Mouse (Mus musculus) spleen, adult 2 months (tissue): ENCODE data around the gene Scrn1. TPM values are rescaled to one million over a fixed set of nuclear protein-coding genes. Genes with fewer than 3 reads are reported as not detected.

Source experiments
- DNase-seq, 2 experiments: peaks; one replicate each; pipeline versions ENCODE4 v3.0.0 to v3.0.0-alpha.2; 2012 to 2021; ENCODE audit warnings: low spot score in 2 of 2, low read depth in 1 of 2
- H3K27ac ChIP-seq: fragments of 200-500 bp; 2 replicates; pipeline ENCODE4 v1.5.1; 2012; ENCODE audit warnings: low read length, inconsistent platforms; ENCODE audit not compliant: insufficient read depth
- H3K27me3 ChIP-seq: fragments of 200-500 bp; 2 replicates; pipeline ENCODE4 v1.6.1; 2012; ENCODE audit warnings: mild to moderate bottlenecking, moderate library complexity, low read length, inconsistent platforms; ENCODE audit not compliant: control insufficient read depth, insufficient read depth
- H3K36me3 ChIP-seq: fragments of 200-500 bp; 2 replicates; pipeline ENCODE4 v1.6.1; 2012; ENCODE audit warnings: mild to moderate bottlenecking, low read length, inconsistent platforms; ENCODE audit not compliant: control insufficient read depth, insufficient read depth
- H3K4me1 ChIP-seq: fragments of 200-500 bp; 2 replicates; pipeline ENCODE4 v1.6.1; 2011; ENCODE audit warnings: inconsistent platforms; ENCODE audit not compliant: control insufficient read depth, insufficient read depth, insufficient read length
- H3K4me3 ChIP-seq: fragments of 200-500 bp; 2 replicates; pipeline ENCODE4 v1.5.1; 2011; ENCODE audit warnings: mild to moderate bottlenecking, inconsistent platforms; ENCODE audit not compliant: insufficient read depth, insufficient read length; ENCODE audit errors: extremely low read depth
- CTCF ChIP-seq: fragments of 200-500 bp; IDR thresholded peaks from 2 replicates; pipeline ENCODE4 v1.5.1; 2011; ENCODE audit warnings: mild to moderate bottlenecking, inconsistent platforms; ENCODE audit not compliant: insufficient read depth, insufficient read length, insufficient replicate concordance; ENCODE audit errors: extremely low read depth
- POLR2A ChIP-seq: fragments of 200-500 bp; IDR thresholded peaks from 2 replicates; pipeline ENCODE4 v1.6.1; 2011; ENCODE audit warnings: low read depth, low read length, inconsistent platforms
- WGBS: fragments of 180-500 bp; shearing (Covaris S2); methylation state at CpG from one replicate; pipeline ENCODE4 v1.1.7; 2018; 5-methylcytosine and 5-hydroxymethylcytosine counted together
- polyA plus RNA-seq: library from polyadenylated mRNA; depleted of rRNA; stranded (reverse); fragments of >200 nt; gene quantifications from 2 replicates; pipeline ENCODE4 v1.2.3, GENCODE M21; 2012

Scrn1 gene
- polyA plus RNA-seq, 1 experiment, result 0.54 TPM

DNA sequence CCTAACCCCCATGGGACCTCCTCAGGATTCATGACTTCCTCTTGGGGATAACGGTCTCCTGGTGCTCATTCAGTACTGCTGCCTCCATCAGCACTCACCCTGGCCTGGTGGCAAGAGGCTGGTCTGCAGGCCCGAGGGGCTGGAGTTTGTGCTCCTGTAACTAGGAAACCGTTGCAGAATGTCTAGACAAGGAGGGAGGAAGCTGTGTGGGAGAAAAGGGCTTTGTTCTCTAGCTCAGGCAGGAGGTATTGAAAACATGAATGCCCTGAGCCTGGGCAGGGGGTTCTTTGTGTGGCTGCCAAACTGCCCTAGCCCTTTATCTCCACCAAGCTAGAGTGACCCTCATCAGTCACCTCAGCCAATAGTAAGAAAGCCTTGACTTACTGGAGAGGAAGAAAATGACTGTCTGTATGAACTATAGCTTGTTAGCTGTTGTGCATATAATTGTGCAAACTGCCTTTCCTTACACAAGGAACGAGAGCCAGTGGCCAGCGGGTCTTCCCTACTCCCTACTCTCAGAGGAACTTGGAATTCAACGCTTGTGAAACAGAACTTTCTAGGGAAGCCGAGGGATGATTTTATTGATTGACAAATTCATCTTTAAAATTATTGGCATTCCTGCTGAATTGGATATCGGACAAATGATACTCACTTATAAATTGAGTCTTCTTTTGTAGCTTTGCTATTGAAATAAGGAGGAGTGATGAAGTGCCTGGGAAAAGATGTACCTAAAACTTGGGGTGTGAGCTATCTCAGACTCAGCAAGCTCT lies 11.8 kb downstream of the Scrn1 start:
- no peak for TF ChIP-seq CTCF
- TF ChIP-seq POLR2A, result no peak
- H3K4me3 ChIP-seq, result no peak overlapping the region
- 73% methylated on average over 8 of the region's 8 CpGs for WGBS
- H3K4me1 ChIP-seq, result no peaks in the 10 kb centered on the region
- no peak overlapping the region for H3K27ac ChIP-seq
- H3K27me3 ChIP-seq, result no peaks in the 10 kb centered on the region
- no peaks in the 10 kb centered on the region for H3K36me3 ChIP-seq
- DNase-seq, result no peak

DNA sequence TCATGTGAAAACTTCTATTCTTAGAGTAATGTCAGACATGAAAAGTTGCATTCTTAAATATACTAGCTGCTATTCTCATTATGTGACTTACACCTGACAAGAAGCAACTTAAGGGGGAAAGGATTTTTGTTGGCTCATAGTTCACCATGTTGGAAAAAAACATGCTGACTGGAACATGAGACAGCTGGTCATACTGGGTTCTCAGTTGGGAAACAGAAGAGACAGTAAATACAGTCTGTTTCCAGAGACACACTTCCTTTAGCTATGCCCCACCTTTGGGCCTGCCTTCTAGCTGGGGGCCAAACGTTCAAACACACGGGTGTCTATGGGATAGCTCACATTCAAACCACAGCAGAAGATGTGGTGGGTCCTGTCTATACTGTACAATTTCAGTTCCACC lies 12.7 kb downstream of the Scrn1 start:
- Histone ChIP-seq H3K27ac (no peak overlapping the region), H3K4me1 (no peaks in the 10 kb centered on the region), H3K27me3 (no peaks in the 10 kb centered on the region), H3K4me3 (no peak overlapping the region), H3K36me3 (no peaks in the 10 kb centered on the region)
- 52% methylated on average over 2 of the region's 2 CpGs for WGBS
- DNase-seq, result no peak
- TF ChIP-seq POLR2A, result no peak
- no peak for TF ChIP-seq CTCF

DNA sequence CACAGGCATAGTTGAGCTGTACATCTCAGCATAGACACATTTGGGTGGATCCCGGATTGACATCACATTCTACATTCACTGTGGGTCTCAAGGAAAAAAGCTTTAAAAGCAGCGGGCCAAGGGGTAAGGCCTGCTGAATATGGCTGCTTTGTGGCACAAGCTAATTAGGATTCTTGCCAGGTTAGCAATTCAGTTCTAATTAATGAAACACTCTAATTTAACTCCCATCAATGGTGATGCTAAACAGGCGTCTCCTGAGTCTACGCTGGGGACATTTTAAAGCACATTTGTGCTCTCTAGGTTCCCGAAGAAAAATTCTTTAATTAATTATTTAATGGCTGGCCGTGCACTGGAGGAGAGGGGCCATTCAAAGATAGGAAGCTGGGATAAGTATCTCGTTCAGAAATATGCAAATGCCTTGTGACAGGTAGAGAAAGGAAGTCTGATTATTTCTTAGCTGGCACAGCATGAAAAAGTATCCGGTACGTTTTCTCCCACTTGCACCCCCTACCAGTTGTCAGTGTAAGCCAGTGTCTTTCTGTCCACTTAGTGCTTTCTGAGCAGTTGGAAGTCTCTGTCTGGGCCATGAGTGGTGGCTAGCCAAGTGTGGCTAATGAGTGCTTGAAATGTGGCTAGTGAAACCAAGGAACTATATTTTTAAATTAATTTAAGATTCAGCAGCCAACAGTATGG lies 13.4 kb downstream of the Scrn1 start:
- Histone ChIP-seq H3K4me3 (no peak overlapping the region), H3K27ac (no peak overlapping the region), H3K27me3 (no peaks in the 10 kb centered on the region), H3K4me1 (no peaks in the 10 kb centered on the region), H3K36me3 (no peaks in the 10 kb centered on the region)
- no peak for DNase-seq
- 83% methylated on average over 9 of the region's 9 CpGs for WGBS
- TF ChIP-seq CTCF, result no peak
- TF ChIP-seq POLR2A, result no peak

DNA sequence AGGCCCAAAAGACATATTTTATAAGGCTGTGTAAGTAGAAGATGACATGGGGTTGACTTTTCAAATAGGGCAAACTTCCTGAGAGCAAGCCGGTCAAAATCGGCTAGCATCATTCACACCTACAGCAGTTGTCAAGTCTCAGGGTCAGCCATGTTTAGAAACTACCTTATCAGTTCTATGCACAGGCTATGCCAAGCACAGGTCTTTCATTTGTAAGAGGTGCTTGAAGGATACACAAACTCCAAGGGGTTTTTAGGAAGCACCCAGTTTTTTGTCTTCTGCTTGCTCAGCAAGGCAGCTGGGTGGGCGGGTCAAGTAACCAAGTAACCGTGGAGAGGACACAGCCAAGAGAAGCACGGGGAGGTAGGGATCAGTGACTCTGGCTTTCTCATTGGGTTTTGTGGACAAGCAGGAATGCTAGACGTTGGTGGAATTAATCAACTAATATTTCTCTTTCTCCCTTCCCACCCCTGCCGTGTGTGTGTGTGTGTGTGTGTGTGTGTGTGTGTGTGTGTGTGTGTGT lies 15.4 kb downstream of the Scrn1 start:
- H3K4me3 ChIP-seq, result no peak overlapping the region
- no peaks in the 10 kb centered on the region for H3K27me3 ChIP-seq
- DNase-seq, result no peak
- no peak overlapping the region for H3K27ac ChIP-seq
- 78% methylated on average over 7 of the region's 7 CpGs for WGBS
- no peak for TF ChIP-seq POLR2A
- no peak for TF ChIP-seq CTCF
- H3K4me1 ChIP-seq, result no peaks in the 10 kb centered on the region
- no peaks in the 10 kb centered on the region for H3K36me3 ChIP-seq

DNA sequence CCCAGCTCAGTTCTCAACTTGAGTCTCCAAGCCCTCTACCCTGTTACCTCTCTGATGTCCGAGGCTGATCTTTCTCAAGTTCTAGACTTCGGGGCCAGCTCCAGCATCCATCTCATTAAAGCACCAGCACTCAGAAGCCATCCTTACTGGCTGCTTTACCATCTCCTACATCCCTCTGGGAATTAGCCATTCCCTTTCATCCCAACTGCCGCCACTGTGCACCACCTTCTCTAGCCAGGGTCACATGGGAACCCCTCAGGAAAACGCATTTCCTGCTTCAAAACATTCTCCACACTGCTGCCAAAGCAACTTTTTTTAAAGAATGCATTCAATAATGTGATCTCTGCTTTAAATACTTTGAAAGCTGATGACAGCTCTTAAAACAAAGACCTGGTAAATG lies 17.0 kb downstream of the Scrn1 start:
- no peaks in the 10 kb centered on the region for H3K4me1 ChIP-seq
- TF ChIP-seq POLR2A, result no peak
- no peak for TF ChIP-seq CTCF
- no peaks in the 10 kb centered on the region for H3K36me3 ChIP-seq
- 73% methylated on average over 4 of the region's 4 CpGs for WGBS
- no peak for DNase-seq
- H3K4me3 ChIP-seq, result no peak overlapping the region
- H3K27me3 ChIP-seq, result no peaks in the 10 kb centered on the region
- no peak overlapping the region for H3K27ac ChIP-seq

DNA sequence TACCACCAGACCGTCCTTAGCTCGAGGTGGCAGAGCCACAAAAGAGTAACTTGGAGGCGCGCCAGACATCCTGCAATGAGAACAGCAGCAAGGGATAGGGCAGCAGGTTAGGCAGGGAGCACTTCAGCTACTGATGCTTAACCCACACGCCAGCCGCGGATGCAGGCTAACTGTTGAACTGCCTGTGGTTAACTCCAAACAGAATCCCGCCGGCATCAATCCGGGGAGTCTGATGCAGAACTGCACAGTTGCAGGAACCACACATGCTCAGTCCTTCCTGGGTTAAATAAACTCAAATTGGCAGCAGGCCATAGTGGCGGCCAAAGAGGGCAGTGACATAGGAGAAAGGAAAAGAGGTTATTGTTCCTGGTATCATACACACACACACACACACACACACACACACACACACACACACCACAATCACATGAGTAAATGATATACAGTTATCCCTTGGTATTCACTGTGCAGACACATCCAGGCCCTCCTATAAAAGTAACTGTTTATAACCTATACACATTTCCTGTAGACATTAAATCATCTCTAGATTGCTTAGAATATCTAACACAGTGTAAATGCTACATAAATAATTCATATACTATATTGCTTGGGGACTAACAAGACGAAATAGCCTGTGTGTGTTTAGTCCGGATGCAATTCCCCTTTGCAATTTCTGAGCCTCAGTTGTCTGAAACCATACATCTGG lies 17.8 kb downstream of the Scrn1 start:
- Histone ChIP-seq H3K4me1 (no peaks in the 10 kb centered on the region), H3K36me3 (no peaks in the 10 kb centered on the region), H3K4me3 (no peak overlapping the region), H3K27ac (no peak overlapping the region), H3K27me3 (no peaks in the 10 kb centered on the region)
- 71% methylated on average over 13 of the region's 13 CpGs for WGBS
- no peak for DNase-seq
- TF ChIP-seq CTCF (no peak), POLR2A (no peak)

DNA sequence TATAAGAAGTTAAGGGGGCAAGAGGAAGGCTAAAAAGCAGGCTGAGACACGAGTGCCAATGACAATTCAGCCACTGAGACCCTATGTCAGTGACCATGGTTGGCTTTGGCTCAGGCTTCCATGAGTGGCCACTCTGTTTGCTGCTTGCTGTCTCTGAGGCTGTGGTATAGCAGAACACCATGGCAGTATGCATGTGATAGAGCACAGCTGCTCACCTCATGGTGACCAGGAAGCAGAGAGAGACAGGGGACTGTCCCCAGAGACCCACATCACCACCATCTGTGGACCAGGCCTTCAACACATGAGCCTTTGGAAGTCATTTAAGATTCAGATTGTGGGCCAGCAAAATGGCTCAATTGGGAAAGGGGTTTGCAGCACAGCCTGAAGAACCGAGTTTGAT lies 22.6 kb downstream of the Scrn1 start:
- no peak for DNase-seq
- Histone ChIP-seq H3K36me3 (no peaks in the 10 kb centered on the region), H3K4me3 (no peak overlapping the region), H3K27ac (no peak overlapping the region), H3K4me1 (no peaks in the 10 kb centered on the region), H3K27me3 (no peaks in the 10 kb centered on the region)
- 65% methylated on average over 2 of the region's 2 CpGs for WGBS
- TF ChIP-seq CTCF (no peak), POLR2A (no peak)
